Mouse (Mus musculus) intestine, embryonic 16.5 days (tissue): Measurements from ENCODE around the gene Rbbp8nl. TPM values are rescaled to one million over a fixed set of nuclear protein-coding genes. Genes with fewer than 3 reads are reported as not detected.
"Not testable (repeated sequence)": the region's sequence is repeated elsewhere in the genome, so short reads cannot be mapped to it uniquely, and the experiment has no call there.

Experiments
- ATAC-seq: fragments of 200-750 bp; cut with Nextera tagmentation; 2 replicates; pipeline ENCODE4 v1.8.0; 2017; ENCODE audit warnings: moderate TSS enrichment, moderate library complexity
- H3K27ac ChIP-seq: fragments of 300-500 bp; sonication (generic); 2 replicates; pipeline ENCODE4 v1.5.1; 2014; ENCODE audit warnings: mild to moderate bottlenecking, low read length
- H3K27me3 ChIP-seq: fragments of 300-500 bp; sonication (generic); replicated peaks from 2 replicates; pipeline ENCODE4 v1.6.1; 2014; ENCODE audit warnings: low read length, control low read depth, mixed read lengths; ENCODE audit not compliant: control insufficient read depth, insufficient read depth
- H3K36me3 ChIP-seq: fragments of 300-500 bp; sonication (generic); 2 replicates; pipeline ENCODE4 v1.6.1; 2014; ENCODE audit warnings: low read length, control low read depth; ENCODE audit not compliant: control insufficient read depth, insufficient read depth
- H3K4me1 ChIP-seq: fragments of 300-500 bp; sonication (generic); 2 replicates; pipeline ENCODE4 v1.6.1; 2014; ENCODE audit warnings: low read length, control low read depth, mixed read lengths; ENCODE audit not compliant: control insufficient read depth, insufficient read depth
- H3K4me2 ChIP-seq: fragments of 300-500 bp; sonication (generic); 2 replicates; pipeline ENCODE4 v1.6.1; 2014; ENCODE audit warnings: low read depth, low read length, control low read depth
- H3K4me3 ChIP-seq: fragments of 300-500 bp; sonication (generic); 2 replicates; pipeline ENCODE4 v1.5.1; 2014; ENCODE audit warnings: mild to moderate bottlenecking, low read length
- H3K9ac ChIP-seq: fragments of 300-500 bp; sonication (generic); 2 replicates; pipeline ENCODE4 v1.6.1; 2014; ENCODE audit warnings: low read depth, low read length
- H3K9me3 ChIP-seq: fragments of 300-500 bp; sonication (generic); 2 replicates; pipeline ENCODE4 v1.6.1; 2016; ENCODE audit warnings: low read length, control low read depth; ENCODE audit not compliant: control insufficient read depth
- WGBS: fragments of 180-500 bp; shearing (Covaris S2); extraction: QIAGEN DNeasy Blood & Tissue Kit; methylation state at CpG from one replicate; pipeline ENCODE4 v1.1.7; 2014; 5-methylcytosine and 5-hydroxymethylcytosine counted together
- polyA plus RNA-seq: library from polyadenylated mRNA; unstranded; fragments of >200 nt; fragmentation: Nextera tagmentation; extraction: Ambion mirVana; gene quantifications from 2 replicates; pipeline ENCODE4 v1.2.1, GENCODE M21; 2015

The Rbbp8nl gene
- polyA plus RNA-seq, 1 experiment from 2014 or later: 2.5 TPM

- ATAC-seq: no peak
- H3K4me1 ChIP-seq: peaks cover 7% of the 10 kb centered on the region; the same call in 1 of the 2 replicates
- 0 out of 2 replicates have a peak, but pooled peaks cover 12% of the 10 kb centered on the region for H3K36me3 ChIP-seq
- H3K27me3 ChIP-seq: no peaks in the 10 kb centered on the region
- H3K9me3 ChIP-seq: no peaks in the 10 kb centered on the region
- H3K4me3 ChIP-seq: no peak overlapping the region
- 0 out of 2 replicates have a peak overlapping the region, but pooled peaks have one; percentile 21 for H3K27ac ChIP-seq
- H3K9ac ChIP-seq: no peak overlapping the region
- 80% methylated on average over 3 of the region's 3 CpGs for WGBS
- H3K4me2 ChIP-seq: no peak overlapping the region
These were observed 27.2 kb downstream of the Rbbp8nl start for GRCm38 (mm10) chr2:180262441-180262840.

DNA sequence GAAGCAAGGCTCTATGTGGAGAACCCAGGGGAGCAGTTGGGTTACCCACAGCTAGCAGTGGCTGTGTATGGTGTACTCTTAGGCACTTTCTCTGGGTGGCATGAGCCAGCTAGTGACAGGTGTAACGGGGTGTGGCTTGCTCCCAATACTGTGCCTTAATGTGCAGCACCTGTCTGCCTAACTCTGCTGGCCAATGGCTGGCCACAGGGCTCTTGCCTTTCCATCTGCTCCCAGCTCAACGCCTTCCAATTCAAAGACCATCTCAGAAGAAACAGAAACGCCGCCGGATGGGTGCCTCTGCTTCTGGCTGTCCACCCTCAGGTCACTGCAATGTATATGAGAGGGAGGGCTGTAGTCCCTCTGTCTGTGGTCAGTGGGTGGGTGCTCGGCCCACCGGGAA is 27.8 kb downstream of the Rbbp8nl start:
- WGBS: 95% methylated on average over 7 of the region's 7 CpGs
- Histone ChIP-seq H3K4me1 (peaks cover 7% of the 10 kb centered on the region; the same call in 1 of the 2 replicates), H3K27me3 (no peaks in the 10 kb centered on the region), H3K9me3 (no peaks in the 10 kb centered on the region), H3K4me2 (no peak overlapping the region), H3K36me3 (0 out of 2 replicates have a peak, but pooled peaks cover 12% of the 10 kb centered on the region), H3K27ac (no peak overlapping the region), H3K4me3 (no peak overlapping the region), H3K9ac (no peak overlapping the region)
- no peak for ATAC-seq

GRCm38 (mm10) chr2:180260610-180261480 is 28.8 kb downstream of the Rbbp8nl start:
- ATAC-seq: no peak
- no peak overlapping the region for H3K4me3 ChIP-seq
- H3K27ac ChIP-seq: no peak overlapping the region
- 66% methylated on average over 8 of the region's 8 CpGs for WGBS
- peaks cover 13% of the 10 kb centered on the region for H3K4me1 ChIP-seq
- H3K4me2 ChIP-seq: no peak overlapping the region
- no peaks in the 10 kb centered on the region for H3K27me3 ChIP-seq
- H3K9me3 ChIP-seq: no peaks in the 10 kb centered on the region
- H3K36me3 ChIP-seq: 0 out of 2 replicates have a peak, but pooled peaks cover 12% of the 10 kb centered on the region
- H3K9ac ChIP-seq: 0 out of 2 replicates have a peak overlapping the region, but pooled peaks have one; percentile 10

DNA sequence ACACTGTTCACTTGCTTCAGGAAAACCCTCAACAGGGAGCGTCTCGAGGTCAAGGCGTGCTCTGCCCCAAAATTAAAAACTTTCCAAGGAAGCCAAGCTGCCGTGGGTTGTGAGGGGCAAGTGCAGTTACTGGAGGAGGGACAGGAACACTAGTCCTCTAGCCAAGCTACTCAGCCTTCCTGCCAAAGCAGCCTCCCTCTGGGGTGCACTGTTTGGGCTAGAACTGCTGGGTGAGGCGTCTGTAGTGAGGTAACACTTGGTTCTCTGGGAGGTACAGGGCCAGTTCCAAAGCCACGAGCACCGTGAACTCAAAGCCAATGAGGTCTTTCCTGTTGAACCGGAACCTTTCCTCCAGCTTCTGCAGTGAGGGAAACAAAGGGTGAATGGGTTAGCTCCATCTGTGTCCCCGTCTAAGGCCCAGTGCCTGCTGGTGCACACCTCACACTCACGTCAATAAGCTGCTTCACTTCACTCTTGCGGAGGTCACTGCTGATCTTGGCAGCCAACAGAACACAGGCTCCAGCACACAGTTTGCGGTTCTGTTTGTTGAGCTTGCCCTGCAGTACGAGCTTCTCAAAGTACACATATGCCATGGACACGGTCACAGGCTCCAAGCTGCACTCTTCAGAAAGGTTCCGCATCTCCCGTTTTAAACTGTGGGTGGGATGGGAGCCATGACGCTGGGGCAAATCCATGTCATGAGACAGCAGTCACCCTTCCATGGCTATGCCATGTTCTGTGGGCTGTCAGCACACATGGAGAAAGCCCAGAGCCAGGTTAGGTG is 29.7 kb downstream of the Rbbp8nl start:
- WGBS: 72% methylated on average over 17 of the region's 17 CpGs

DNA sequence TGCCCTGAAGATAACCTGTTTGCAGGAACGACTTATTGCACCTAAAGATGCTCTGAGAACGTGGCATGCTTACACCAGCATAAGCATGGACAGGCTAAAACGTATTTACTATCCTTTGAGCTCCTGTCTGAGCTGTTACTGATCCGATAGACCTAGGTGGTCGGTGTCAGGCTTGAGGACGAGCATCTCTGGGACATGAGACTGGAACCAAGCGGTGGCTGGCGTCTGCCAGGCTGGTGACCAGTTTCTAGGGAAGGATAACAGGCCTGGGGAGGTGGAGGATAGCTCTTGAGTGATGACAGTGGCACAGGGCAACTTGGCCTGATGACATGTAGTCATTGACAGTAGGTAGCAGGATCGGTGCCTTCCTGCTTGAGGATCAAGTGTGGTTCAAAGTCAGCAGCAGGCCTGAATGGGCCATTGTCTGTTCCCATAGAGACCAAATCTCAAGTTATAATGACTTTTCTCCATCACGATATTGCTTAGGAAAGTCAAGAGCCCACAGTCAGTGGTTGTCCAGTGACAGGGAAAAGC is 30.7 kb downstream of the Rbbp8nl start:
- Histone ChIP-seq H3K36me3 (0 out of 2 replicates have a peak, but pooled peaks cover 12% of the 10 kb centered on the region), H3K4me1 (peaks cover 14% of the 10 kb centered on the region)
- ATAC-seq, H3K4me2 ChIP-seq, H3K27ac ChIP-seq, H3K9ac ChIP-seq, H3K4me3 ChIP-seq, H3K27me3 ChIP-seq, H3K9me3 ChIP-seq: not testable (repeated sequence)
- WGBS: 79% methylated on average over 10 of the region's 10 CpGs

More for the DNA sequence above, 29.7 kb downstream of the Rbbp8nl start:
- H3K9ac ChIP-seq, H3K27me3 ChIP-seq, H3K27ac ChIP-seq, H3K4me3 ChIP-seq, H3K9me3 ChIP-seq, ATAC-seq, H3K4me2 ChIP-seq: not testable (repeated sequence)
- H3K36me3 ChIP-seq: 0 out of 2 replicates have a peak, but pooled peaks cover 12% of the 10 kb centered on the region
- peaks cover 14% of the 10 kb centered on the region for H3K4me1 ChIP-seq

- H3K9me3 ChIP-seq: no peaks in the 10 kb centered on the region
- peak overlapping the region; percentile 81 for H3K9ac ChIP-seq
- peak overlapping the region; percentile 71 for H3K4me3 ChIP-seq
- WGBS: 49% methylated on average over 11 of the region's 11 CpGs
- peak overlapping the region; percentile 67 for H3K4me2 ChIP-seq
- no peak for ATAC-seq
- H3K27me3 ChIP-seq: no peaks in the 10 kb centered on the region
- 0 out of 2 replicates have a peak, but pooled peaks cover 12% of the 10 kb centered on the region for H3K36me3 ChIP-seq
- H3K4me1 ChIP-seq: peaks cover 14% of the 10 kb centered on the region
- H3K27ac ChIP-seq: peak overlapping the region; percentile 62
These were observed 31.5 kb downstream of the Rbbp8nl start for GRCm38 (mm10) chr2:180257963-180258865.

DNA sequence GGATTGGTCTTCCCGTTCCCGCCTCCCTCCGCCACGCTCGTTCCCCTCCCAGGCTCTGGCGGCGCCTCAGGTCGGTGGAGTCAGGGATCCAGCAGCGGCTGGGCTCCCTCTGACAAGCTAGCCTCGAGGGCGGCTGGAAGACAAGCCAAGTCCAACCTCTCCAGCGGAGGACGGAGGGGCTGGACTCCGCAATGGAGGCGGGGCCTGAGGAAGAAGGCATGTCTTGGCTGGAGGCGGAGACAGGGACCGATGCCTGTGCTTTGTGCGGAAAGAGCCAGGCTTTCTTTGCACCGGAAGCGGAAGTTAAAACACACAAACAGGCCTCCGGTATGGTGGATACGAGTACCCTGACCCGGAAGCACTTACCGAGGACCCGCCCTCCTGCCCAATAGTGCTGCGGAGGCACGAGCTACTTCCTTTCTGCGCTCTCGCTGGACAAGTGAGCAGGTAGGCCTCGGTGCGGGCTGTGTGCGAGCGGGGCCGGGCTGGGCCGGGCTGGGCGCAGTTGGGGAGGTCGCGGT is 32.6 kb downstream of the Rbbp8nl start, which contains the start of gene Rps21:
Gene Rps21, plus strand, starts transcription at position 377 of the 521 bp plus-strand sequence.
- peak; percentile 97 for ATAC-seq
- no peaks in the 10 kb centered on the region for H3K27me3 ChIP-seq
- 0 out of 2 replicates have a peak, but pooled peaks cover 9% of the 10 kb centered on the region for H3K36me3 ChIP-seq
- peak within 1 kb of the TSS; percentile 92 for H3K4me2 ChIP-seq
- peak within 1 kb of the TSS; percentile 97 for H3K27ac ChIP-seq
- peak within 1 kb of the TSS; percentile 86 for H3K9ac ChIP-seq
- H3K9me3 ChIP-seq: no peaks in the 10 kb centered on the region
- peaks cover 14% of the 10 kb centered on the region for H3K4me1 ChIP-seq
- peak within 1 kb of the TSS; percentile 71 for H3K4me3 ChIP-seq
- under 1% methylated on average over 38 of the region's 38 CpGs for WGBS

GRCm38 (mm10) chr2:180256296-180257000 is 33.2 kb downstream of the Rbbp8nl start:
- H3K27ac ChIP-seq: peak overlapping the region; percentile 97
- H3K4me1 ChIP-seq: peaks cover 14% of the 10 kb centered on the region
- peak overlapping the region; percentile 71 for H3K4me3 ChIP-seq
- WGBS: 23% methylated on average over 26 of the region's 26 CpGs
- H3K27me3 ChIP-seq: no peaks in the 10 kb centered on the region
- H3K9me3 ChIP-seq: no peaks in the 10 kb centered on the region
- ATAC-seq: peak; percentile 70
- H3K36me3 ChIP-seq: 0 out of 2 replicates have a peak, but pooled peaks cover 4% of the 10 kb centered on the region
- peak overlapping the region; percentile 86 for H3K9ac ChIP-seq
- peak overlapping the region; percentile 92 for H3K4me2 ChIP-seq
